Mouse (Mus musculus): ENCODE measurements at regions not wholly inside any gene's neighbourhood (a gene's known extent, or its start where the extent isn't known, plus 50 kb on each side); places are given as distances from the start of the nearest gene placed in this dataset.

DNA sequence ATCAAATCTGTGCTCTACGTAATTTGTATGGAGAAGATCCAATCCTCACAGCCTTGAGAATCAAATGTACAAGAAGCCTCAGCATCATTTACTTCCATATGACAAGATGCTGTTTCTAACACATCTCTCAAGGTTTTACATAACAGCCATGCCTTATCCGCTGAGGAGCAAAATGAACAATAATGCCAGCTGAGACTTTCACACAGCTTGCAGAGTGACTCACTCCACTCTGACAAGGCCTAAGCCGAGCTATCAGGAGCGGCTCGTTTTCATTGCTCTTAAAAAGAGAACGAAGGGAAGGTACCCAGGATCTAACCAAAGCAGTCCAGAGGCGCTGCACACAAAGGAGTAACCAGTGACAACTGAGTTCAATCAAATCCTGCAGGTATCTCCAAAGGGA lies 803.5 kb downstream of the Efna5 start:
- DNase-seq (ENCODE audit: low spot score) = no peak

DNA sequence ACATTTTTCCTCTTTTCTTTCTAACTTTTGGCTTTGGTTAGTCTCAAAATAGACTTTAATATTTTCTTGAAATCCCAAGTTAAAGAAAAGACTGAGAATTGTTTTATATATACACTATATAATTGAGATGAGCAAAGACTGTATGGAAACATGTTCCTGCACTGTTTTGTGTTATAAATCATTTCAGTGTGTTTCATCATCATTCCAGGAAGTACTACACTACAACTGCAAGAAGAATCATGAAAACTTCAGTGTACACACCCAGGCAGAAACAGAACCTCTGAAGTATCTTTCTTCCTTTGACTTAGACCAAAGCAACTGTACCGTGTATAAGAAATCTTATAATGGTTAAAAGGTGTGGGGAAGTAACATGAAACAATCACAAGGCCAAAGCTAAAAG lies 816.2 kb downstream of the Efna5 start:
- DNase-seq (ENCODE audit: low spot score) = no peak

DNA sequence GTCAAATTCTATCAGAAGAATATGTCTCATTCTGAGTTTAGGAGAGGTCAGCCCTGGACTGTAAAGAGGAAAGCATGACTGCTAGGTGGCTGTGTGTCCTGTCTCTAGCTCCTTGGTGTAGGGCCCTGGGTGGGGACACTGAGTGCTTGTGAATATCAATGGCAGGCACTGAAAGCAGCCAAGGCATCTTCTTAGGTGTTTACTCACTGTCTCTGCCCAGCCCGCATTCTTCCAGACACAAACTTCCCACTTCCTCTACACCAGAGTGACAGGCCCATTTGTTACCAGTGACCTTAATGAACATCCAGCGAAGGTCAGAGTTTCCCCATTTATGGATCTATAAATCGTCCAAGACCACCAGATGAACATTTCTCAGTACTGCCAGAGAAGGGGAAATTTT lies 823.1 kb downstream of the Efna5 start:
- DNase-seq (ENCODE audit: low spot score) = no peak

DNA sequence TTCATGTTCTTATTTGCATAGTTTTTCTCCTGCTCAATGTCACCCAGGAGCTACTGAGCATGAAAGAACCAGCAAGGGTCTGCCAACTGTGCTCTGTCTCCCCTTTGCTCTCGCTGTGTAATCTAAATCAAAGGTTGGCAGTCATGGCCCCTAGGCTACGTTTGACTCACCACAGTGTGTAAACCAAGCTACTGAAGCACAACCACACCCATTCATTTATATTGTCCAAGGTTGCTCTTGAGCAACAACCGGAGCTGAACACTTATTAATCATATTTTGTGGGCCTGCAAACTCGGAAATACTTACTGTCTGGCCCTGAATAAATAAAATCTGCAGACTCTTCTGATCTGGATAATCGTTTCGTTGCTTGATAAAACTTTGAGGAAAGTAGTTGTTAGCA lies 826.3 kb downstream of the Efna5 start:
- peak; percentile 17 for DNase-seq (ENCODE audit: low spot score)

DNA sequence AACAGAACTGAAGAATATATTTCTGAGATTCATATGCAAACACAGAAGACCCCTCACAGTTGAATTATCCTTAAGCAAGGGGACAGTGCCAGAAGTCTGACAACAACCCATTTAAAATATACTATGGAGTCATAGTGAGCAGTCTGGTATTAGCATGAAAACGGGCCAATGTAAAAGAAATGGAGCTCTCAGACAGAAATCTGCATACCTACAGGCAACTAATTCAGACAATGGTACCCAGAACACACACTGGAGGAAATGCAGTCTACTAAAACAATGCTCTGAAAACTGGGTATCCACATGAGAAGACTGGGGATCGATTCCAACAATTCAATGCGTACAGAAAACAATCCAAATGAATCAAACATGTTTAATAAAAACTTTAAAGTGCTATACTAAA lies 832.1 kb downstream of the Efna5 start:
- no peak for DNase-seq (ENCODE audit: low spot score)

DNA sequence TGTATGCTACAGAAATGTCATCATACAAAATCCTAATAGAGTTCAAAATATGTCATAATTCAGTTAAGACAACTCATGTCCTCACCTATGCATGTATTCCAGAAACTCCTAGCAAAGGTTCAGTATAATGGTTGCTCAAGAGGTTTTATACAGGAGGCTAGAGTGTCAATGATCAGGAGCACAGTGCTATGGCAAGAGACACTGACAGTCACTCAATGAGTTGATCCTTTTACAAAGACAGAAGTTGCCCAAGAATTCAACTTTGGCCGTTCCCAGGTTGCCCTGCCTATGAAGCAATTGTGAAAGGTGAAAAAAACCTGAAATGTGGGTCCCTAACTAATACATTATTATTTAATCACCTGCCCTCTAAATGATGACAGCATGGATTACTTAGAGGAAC lies 850.5 kb downstream of the Efna5 start:
- no peak for DNase-seq (ENCODE audit: low spot score)

Data from adipocyte (in vitro differentiated cells).